Mouse (Mus musculus) ES-E14 (cell line): ENCODE measurements around the gene Mogs. TPM values are rescaled to one million over a fixed set of nuclear protein-coding genes. Genes with fewer than 3 reads are reported as not detected.
"Not testable (repeated sequence)": the region's sequence is repeated elsewhere in the genome, so short reads cannot be mapped to it uniquely, and the experiment has no call there.

ENCODE experiments used
- DNase-seq: peaks from one replicate; pipeline ENCODE4 v3.0.0-alpha.2; 2013; ENCODE audit warnings: low read depth, low spot score
- H3K27ac ChIP-seq: 2 replicates; pipeline ENCODE4 v1.5.1; 2012; ENCODE audit warnings: low read depth, mild to moderate bottlenecking, low read length, moderate library complexity, mixed read lengths; ENCODE audit not compliant: poor library complexity, insufficient read depth, severe bottlenecking
- H3K36me3 ChIP-seq: 2 replicates; pipeline ENCODE4 v1.6.1; 2012; ENCODE audit warnings: mild to moderate bottlenecking, low read length, moderate library complexity, mixed read lengths; ENCODE audit not compliant: control insufficient read depth, poor library complexity, insufficient read depth, severe bottlenecking
- H3K4me1 ChIP-seq, 2 experiments: fragments of 150-350 bp in 1 of 2; sonication (generic) in 1 of 2; 2 replicates each; pipeline ENCODE4 v1.6.1; 2012; ENCODE audit warnings: low read length in 2 of 2, mild to moderate bottlenecking in 1 of 2, mixed read lengths in 1 of 2; ENCODE audit not compliant: control insufficient read depth in 2 of 2, insufficient read depth in 2 of 2, poor library complexity in 1 of 2
- H3K4me3 ChIP-seq, 2 experiments: fragments of 150-350 bp in 1 of 2; sonication (generic) in 1 of 2; 2 replicates each; pipeline ENCODE4 v1.5.1; 2012; ENCODE audit warnings: low read length in 2 of 2, low read depth in 1 of 2, mild to moderate bottlenecking in 1 of 2, mixed read lengths in 1 of 2; ENCODE audit not compliant: insufficient read depth in 1 of 2, poor library complexity in 1 of 2, severe bottlenecking in 1 of 2
- H3K9ac ChIP-seq: 2 replicates; pipeline ENCODE4 v1.6.1; 2012; ENCODE audit warnings: low read depth, mild to moderate bottlenecking, low read length, mixed read lengths; ENCODE audit not compliant: poor library complexity, insufficient read depth, severe bottlenecking
- H3K9me3 ChIP-seq: fragments of 150-350 bp; sonication (generic); 2 replicates; pipeline ENCODE4 v1.6.1; 2012; ENCODE audit warnings: low read depth, mild to moderate bottlenecking, low read length; ENCODE audit not compliant: control insufficient read depth, insufficient read depth
- CHD2 ChIP-seq: IDR thresholded peaks from 2 replicates; pipeline ENCODE4 v1.6.1; 2014; ENCODE audit warnings: mild to moderate bottlenecking, low read depth, low read length, inconsistent platforms
- HCFC1 ChIP-seq: IDR thresholded peaks from 2 replicates; pipeline ENCODE4 v1.6.1; 2012; ENCODE audit warnings: low read length, inconsistent platforms, borderline replicate concordance; ENCODE audit not compliant: insufficient read depth
- MAFK ChIP-seq: IDR thresholded peaks from 2 replicates; pipeline ENCODE4 v1.6.1; 2014; ENCODE audit warnings: mild to moderate bottlenecking, low read depth, low read length, inconsistent platforms; ENCODE audit not compliant: insufficient read depth
- ZC3H11A ChIP-seq: IDR thresholded peaks from 2 replicates; pipeline ENCODE4 v1.6.1; 2012; ENCODE audit warnings: low read depth, mild to moderate bottlenecking, inconsistent platforms, low read length, borderline replicate concordance
- ZNF384 ChIP-seq: IDR thresholded peaks from 2 replicates; pipeline ENCODE4 v1.6.1; 2012; ENCODE audit warnings: low read depth, low read length, inconsistent platforms
- in situ Hi-C, 2 experiments: fragments of 600-800 bp; cut with MboI; formaldehyde crosslinking; loops; one replicate each; pipeline ENCODE4 v1.15.1; 2025; ENCODE audit warnings: low sequenced_read_pairs in 2 of 2, inconsistent platforms in 1 of 2; ENCODE audit not compliant: unreplicated experiment in 2 of 2
- total RNA-seq: library from RNA; depleted of rRNA; stranded (reverse); fragments of 300-350 nt; gene quantifications from 2 replicates; pipeline ENCODE4 v1.2.3, GENCODE M21; 2012

Gene Mogs
- total RNA-seq, 1 experiment, result 42.3 TPM

GRCm38 (mm10) chr6:83153038-83153437, 37.7 kb downstream of the Mogs start:
- in situ Hi-C loops, result no loop called here
- TF ChIP-seq HCFC1 (no peak), MAFK (no peak), ZC3H11A (no peak)
- DNase-seq, result no peak
- Histone ChIP-seq H3K4me3 (no peak overlapping the region), H3K27ac (no peak overlapping the region), H3K9me3 (no peaks in the 10 kb centered on the region), H3K4me1 (peaks cover 0 to 2% of the 10 kb centered on the region in 2 experiments; a peak in 2 of 4 replicates), H3K36me3 (no peaks in the 10 kb centered on the region; the same call in 1 of the 2 replicates), H3K9ac (no peak overlapping the region)

GRCm38 (mm10) chr6:83153485-83153884, 38.2 kb downstream of the Mogs start:
- Histone ChIP-seq H3K4me3 (no peak overlapping the region), H3K36me3 (no peaks in the 10 kb centered on the region; the same call in 1 of the 2 replicates), H3K4me1 (peaks cover 0 to 2% of the 10 kb centered on the region in 2 experiments; a peak in 2 of 4 replicates), H3K9me3 (no peaks in the 10 kb centered on the region), H3K27ac (no peak overlapping the region), H3K9ac (no peak overlapping the region)
- in situ Hi-C loops, result no loop called here
- DNase-seq, result no peak
- no peak for TF ChIP-seq ZC3H11A
- no peak for TF ChIP-seq ZNF384
- no peak for TF ChIP-seq MAFK
- TF ChIP-seq CHD2, result no peak
- TF ChIP-seq HCFC1, result no peak

DNA sequence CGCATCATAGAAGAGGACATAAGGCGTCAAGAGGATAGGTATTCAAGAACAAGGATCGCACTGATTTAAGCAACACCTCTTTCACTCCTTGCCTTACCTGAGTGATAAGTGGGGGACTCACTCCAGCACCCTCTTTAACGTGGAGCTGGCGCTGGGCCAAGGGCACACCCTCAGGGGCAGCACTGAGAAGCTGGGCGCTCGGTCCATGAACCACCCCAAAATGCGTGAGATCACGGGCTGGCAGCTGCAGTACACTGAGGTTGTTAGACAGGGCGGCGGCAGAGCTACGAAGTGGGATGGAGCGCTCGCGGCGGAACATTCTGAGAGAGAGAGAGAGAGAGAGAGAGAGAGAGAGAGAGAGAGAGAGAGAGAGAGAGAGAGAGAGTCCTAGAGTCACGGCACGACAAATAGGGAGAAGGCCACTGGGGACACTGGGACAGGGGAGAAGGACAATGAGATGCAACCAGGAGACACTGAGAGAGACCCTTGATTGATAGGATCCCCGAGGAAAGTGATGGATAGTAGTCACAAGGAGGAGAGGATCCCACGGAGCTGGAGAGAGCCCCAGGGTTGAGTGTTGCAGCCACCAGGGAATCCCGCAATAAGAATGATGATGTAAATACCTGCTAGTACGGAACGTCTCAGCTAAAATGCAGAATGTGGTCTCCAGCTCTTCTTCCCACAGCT, 40.4 kb downstream of the Mogs start:
- DNase-seq, result no peak
- in situ Hi-C loops, result no loop called here
- H3K27ac ChIP-seq, result no peak overlapping the region
- no peaks in the 10 kb centered on the region for H3K9me3 ChIP-seq
- H3K4me1 ChIP-seq, result peaks cover 0 to 2% of the 10 kb centered on the region in 2 experiments; a peak in 2 of 4 replicates
- no peak for TF ChIP-seq ZNF384
- no peak for TF ChIP-seq CHD2
- TF ChIP-seq HCFC1, result no peak
- no peak for TF ChIP-seq ZC3H11A
- TF ChIP-seq MAFK, result no peak
- no peaks in the 10 kb centered on the region; the same call in 1 of the 2 replicates for H3K36me3 ChIP-seq
- peak overlapping the region; percentile 42 to 54; a peak in 3 of 4 replicates for H3K4me3 ChIP-seq
- H3K9ac ChIP-seq, result peak overlapping the region; percentile 41; the same call in 1 of the 2 replicates

GRCm38 (mm10) chr6:83156259-83156684, 41.0 kb downstream of the Mogs start, which contains the start of the genes Wdr54 and 1700003E16Rik:
Wdr54 (minus strand) TSS chr6:83156397.
1700003E16Rik (plus strand) TSS chr6:83156404.
- Histone ChIP-seq H3K9me3 (no peaks in the 10 kb centered on the region), H3K27ac (no peak within 1 kb of the TSS), H3K36me3 (no peaks in the 10 kb centered on the region; the same call in 1 of the 2 replicates), H3K4me1 (peaks cover 0 to 2% of the 10 kb centered on the region in 2 experiments; a peak in 2 of 4 replicates), H3K4me3 (peak within 1 kb of the TSS; percentile 42 to 54; a peak in 3 of 4 replicates), H3K9ac (peak within 1 kb of the TSS; percentile 41; the same call in 1 of the 2 replicates)
- TF ChIP-seq HCFC1 (no peak), ZC3H11A (no peak), ZNF384 (no peak), MAFK (no peak), CHD2 (no peak)
- no peak for DNase-seq
- in situ Hi-C loops, result no loop called here

- H3K27ac ChIP-seq, H3K9ac ChIP-seq, H3K4me1 ChIP-seq, H3K9me3 ChIP-seq, DNase-seq, in situ Hi-C loops, H3K36me3 ChIP-seq, H3K4me3 ChIP-seq: not testable (repeated sequence)
Observed at GRCm38 (mm10) chr6:83159456-83159855, 44.2 kb downstream of the Mogs start.
